Mouse (Mus musculus): ENCODE results near the gene Arhgap9. TPM values are rescaled to one million over a fixed set of nuclear protein-coding genes. Genes with fewer than 3 reads are reported as not detected.
"Not testable (repeated sequence)": the region's sequence is repeated elsewhere in the genome, so short reads cannot be mapped to it uniquely, and the experiment has no call there.

Gene Arhgap9
- total RNA-seq, 2 experiments from 2014 or later = 18.7 to 21.1 TPM

GRCm38 (mm10) chr10:127290930-127291880, 30.6 kb upstream of the Arhgap9 start:
- peak; percentile 50 for ATAC-seq (replicated peaks; ENCODE audit: low FRiP score, poor library complexity, severe bottlenecking)

- peak; percentile 38 for ATAC-seq (replicated peaks; ENCODE audit: low FRiP score, poor library complexity, severe bottlenecking)
These were observed 29.7 kb upstream of the Arhgap9 start for GRCm38 (mm10) chr10:127291881-127292638.

- no peak for ATAC-seq (replicated peaks; ENCODE audit: low FRiP score, poor library complexity, severe bottlenecking)
These were observed 28.7 kb upstream of the Arhgap9 start for GRCm38 (mm10) chr10:127292987-127293538.

GRCm38 (mm10) chr10:127293590-127294113, 28.1 kb upstream of the Arhgap9 start:
- no peak for ATAC-seq (replicated peaks; ENCODE audit: low FRiP score, poor library complexity, severe bottlenecking)

GRCm38 (mm10) chr10:127294895-127295510, 26.8 kb upstream of the Arhgap9 start:
- no peak for ATAC-seq (replicated peaks; ENCODE audit: low FRiP score, poor library complexity, severe bottlenecking)

- ATAC-seq (replicated peaks; ENCODE audit: low FRiP score, poor library complexity, severe bottlenecking) = no peak
These were observed 25.6 kb upstream of the Arhgap9 start for GRCm38 (mm10) chr10:127295986-127296794.

- no peak for ATAC-seq (replicated peaks; ENCODE audit: low FRiP score, poor library complexity, severe bottlenecking)
These were observed 24.5 kb upstream of the Arhgap9 start for GRCm38 (mm10) chr10:127297015-127297871.

GRCm38 (mm10) chr10:127300361-127300760, 21.4 kb upstream of the Arhgap9 start:
- no peak for ATAC-seq (replicated peaks; ENCODE audit: low FRiP score, poor library complexity, severe bottlenecking)

- no peak for ATAC-seq (replicated peaks; ENCODE audit: low FRiP score, poor library complexity, severe bottlenecking)
These were observed 18.6 kb upstream of the Arhgap9 start for GRCm38 (mm10) chr10:127303136-127303535.

- not testable (repeated sequence) for ATAC-seq (replicated peaks; ENCODE audit: low FRiP score, poor library complexity, severe bottlenecking)
These were observed 12.6 kb upstream of the Arhgap9 start for GRCm38 (mm10) chr10:127309167-127309566.

- ATAC-seq (replicated peaks; ENCODE audit: low FRiP score, poor library complexity, severe bottlenecking) = peak; percentile 36
These were observed 11.0 kb upstream of the Arhgap9 start for GRCm38 (mm10) chr10:127310523-127311475.

GRCm38 (mm10) chr10:127311476-127312355, 10.0 kb upstream of the Arhgap9 start, which contains the start of gene Mars:
Gene Mars, minus strand, starts transcription at chr10:127311786.
- ATAC-seq (replicated peaks; ENCODE audit: low FRiP score, poor library complexity, severe bottlenecking) = peak; percentile 93

- peak; percentile 74 for ATAC-seq (replicated peaks; ENCODE audit: low FRiP score, poor library complexity, severe bottlenecking)
These were observed 9.4 kb upstream of the Arhgap9 start for GRCm38 (mm10) chr10:127312356-127312676.

GRCm38 (mm10) chr10:127312858-127313257, 8.9 kb upstream of the Arhgap9 start:
- no peak for ATAC-seq (replicated peaks; ENCODE audit: low FRiP score, poor library complexity, severe bottlenecking)

- not testable (repeated sequence) for ATAC-seq (replicated peaks; ENCODE audit: low FRiP score, poor library complexity, severe bottlenecking)
These were observed 8.2 kb upstream of the Arhgap9 start for GRCm38 (mm10) chr10:127313516-127313915.

- not testable (repeated sequence) for ATAC-seq (replicated peaks; ENCODE audit: low FRiP score, poor library complexity, severe bottlenecking)
These were observed 6.8 kb upstream of the Arhgap9 start for GRCm38 (mm10) chr10:127314950-127315349.
